Mouse (Mus musculus) neural tube, embryonic 15.5 days (tissue): Measurements from ENCODE around the gene Rhbdd1. TPM values are rescaled to one million over a fixed set of nuclear protein-coding genes. Genes with fewer than 3 reads are reported as not detected.

Experiments used
- ATAC-seq: fragments of 200-750 bp; cut with Nextera tagmentation; 2 replicates; pipeline ENCODE4 v1.8.0; 2017; ENCODE audit warnings: mild to moderate bottlenecking, moderate TSS enrichment, moderate library complexity; ENCODE audit not compliant: low FRiP score
- H3K27ac ChIP-seq: fragments of 300-500 bp; sonication (generic); replicated peaks from 2 replicates; pipeline ENCODE4 v1.5.1; 2015; ENCODE audit warnings: mild to moderate bottlenecking, inconsistent platforms
- H3K27me3 ChIP-seq: fragments of 300-500 bp; sonication (generic); replicated peaks from 2 replicates; pipeline ENCODE4 v1.6.1; 2015; ENCODE audit warnings: inconsistent platforms
- H3K36me3 ChIP-seq: fragments of 300-500 bp; sonication (generic); 2 replicates; pipeline ENCODE4 v1.6.1; 2015; ENCODE audit warnings: inconsistent platforms
- H3K4me1 ChIP-seq: fragments of 300-500 bp; sonication (generic); 2 replicates; pipeline ENCODE4 v1.6.1; 2015; ENCODE audit warnings: inconsistent platforms
- H3K4me2 ChIP-seq: fragments of 300-500 bp; sonication (generic); 2 replicates; pipeline ENCODE4 v1.6.1; 2015; ENCODE audit warnings: inconsistent platforms, mild to moderate bottlenecking, moderate library complexity
- H3K4me3 ChIP-seq: fragments of 300-500 bp; sonication (generic); replicated peaks from 2 replicates; pipeline ENCODE4 v1.5.1; 2015; ENCODE audit warnings: mild to moderate bottlenecking, inconsistent platforms
- H3K9ac ChIP-seq: fragments of 300-500 bp; sonication (generic); replicated peaks from 2 replicates; pipeline ENCODE4 v1.6.1; 2015; ENCODE audit warnings: mild to moderate bottlenecking, inconsistent platforms
- H3K9me3 ChIP-seq: fragments of 300-500 bp; sonication (generic); replicated peaks from 2 replicates; pipeline ENCODE4 v1.6.1; 2016; ENCODE audit warnings: inconsistent platforms
- WGBS: fragments of 180-500 bp; shearing (Covaris S2); methylation state at CpG from one replicate; pipeline ENCODE4 v1.1.7; 2015; ENCODE audit warnings: mixed read lengths; 5-methylcytosine and 5-hydroxymethylcytosine counted together
- polyA plus RNA-seq: library from polyadenylated mRNA; unstranded; fragments of >200 nt; fragmentation: Nextera tagmentation; extraction: Ambion mirVana; gene quantifications from 2 replicates; pipeline ENCODE4 v1.2.1, GENCODE M21; 2015

Gene Rhbdd1
- polyA plus RNA-seq, 1 experiment from 2014 or later, result 4.1 TPM

DNA sequence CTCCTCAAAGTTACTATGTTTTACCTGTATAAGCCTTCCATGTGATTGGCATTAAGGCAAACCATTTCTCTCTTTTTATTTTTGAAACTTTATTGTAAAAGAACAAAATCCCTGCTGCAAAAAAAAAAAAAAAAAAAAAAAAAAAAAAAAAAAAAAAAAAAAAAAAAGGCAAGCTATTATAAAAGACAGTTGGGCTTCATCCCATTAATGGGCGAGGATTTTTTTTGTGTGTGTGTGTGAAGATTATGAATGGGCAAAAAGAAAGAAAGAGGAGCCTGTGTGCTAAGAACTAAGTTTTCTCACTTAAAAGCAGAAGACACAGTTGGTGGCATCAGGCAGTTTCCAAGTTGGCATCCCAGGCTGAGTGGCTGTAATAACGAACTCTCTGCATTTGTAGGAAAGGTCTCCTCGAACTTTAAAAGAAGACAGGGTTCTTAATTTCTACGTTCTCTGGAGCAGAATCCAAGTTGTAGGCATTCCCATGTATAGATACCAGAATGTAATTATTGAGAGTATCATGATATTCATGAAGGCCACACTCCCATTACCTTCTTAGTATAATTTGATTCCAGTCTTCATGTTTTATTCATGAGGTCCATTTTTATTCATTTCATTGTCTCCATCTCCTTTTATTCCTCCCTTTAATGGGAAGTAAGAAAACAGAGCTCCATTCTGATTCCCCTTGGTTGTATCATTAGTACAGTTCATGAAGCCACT lies 13.1 kb downstream of the Rhbdd1 start:
- no peak for ATAC-seq
- 43% methylated on average over 4 of the region's 4 CpGs for WGBS
- no peak overlapping the region for H3K27ac ChIP-seq

DNA sequence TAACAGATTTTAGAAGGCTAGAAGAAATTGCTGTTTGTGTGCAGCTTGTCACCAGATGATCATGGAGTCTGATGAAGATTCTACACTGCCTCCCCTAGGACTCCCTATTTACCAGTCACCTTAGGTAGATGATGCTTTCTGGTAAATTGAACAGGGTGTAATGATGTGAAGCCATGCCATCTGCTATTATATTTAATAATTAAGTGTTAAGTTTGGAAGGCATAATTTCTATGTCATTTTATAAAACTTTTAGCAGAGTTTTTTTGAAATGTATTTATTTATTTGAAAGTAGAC lies 13.6 kb downstream of the Rhbdd1 start:
- Histone ChIP-seq H3K27ac (no peak overlapping the region), H3K4me2 (no peak overlapping the region), H3K27me3 (no peaks in the 10 kb centered on the region), H3K4me3 (no peak overlapping the region), H3K4me1 (peaks cover 4% of the 10 kb centered on the region; the same call in 1 of the 2 replicates), H3K9me3 (no peaks in the 10 kb centered on the region), H3K36me3 (no peaks in the 10 kb centered on the region), H3K9ac (no peak overlapping the region)
- no peak for ATAC-seq

More for the DNA sequence above, 13.1 kb downstream of the Rhbdd1 start:
- no peak overlapping the region for H3K4me3 ChIP-seq
- H3K9me3 ChIP-seq, result no peaks in the 10 kb centered on the region
- no peaks in the 10 kb centered on the region for H3K36me3 ChIP-seq
- H3K9ac ChIP-seq, result no peak overlapping the region
- H3K27me3 ChIP-seq, result no peaks in the 10 kb centered on the region
- no peak overlapping the region for H3K4me2 ChIP-seq
- peaks cover 4% of the 10 kb centered on the region; the same call in 1 of the 2 replicates for H3K4me1 ChIP-seq

DNA sequence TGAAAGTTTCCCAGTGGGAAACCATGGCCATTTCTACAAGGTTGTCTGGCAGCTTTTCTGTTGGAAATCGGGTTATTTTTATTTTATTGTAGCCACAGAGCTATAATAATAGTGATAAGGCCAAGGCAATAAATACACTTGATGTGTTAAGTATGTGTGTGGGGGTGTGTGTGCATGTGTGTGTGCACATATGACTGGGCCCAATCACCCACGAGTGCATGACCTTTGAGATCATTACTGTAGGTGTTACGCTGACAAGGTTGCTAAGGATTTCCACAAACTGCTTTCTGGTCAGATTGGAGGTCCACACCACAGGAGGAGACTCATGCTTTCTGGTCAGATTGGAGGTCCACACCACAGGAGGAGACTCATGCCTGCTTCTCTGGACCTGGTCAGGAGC lies 18.3 kb downstream of the Rhbdd1 start:
- H3K9me3 ChIP-seq, result no peaks in the 10 kb centered on the region
- no peak overlapping the region for H3K4me2 ChIP-seq
- no peak overlapping the region for H3K4me3 ChIP-seq
- WGBS, result 87% methylated on average over 3 of the region's 3 CpGs
- no peak for ATAC-seq
- H3K27me3 ChIP-seq, result no peaks in the 10 kb centered on the region
- H3K9ac ChIP-seq, result no peak overlapping the region
- peaks cover 4% of the 10 kb centered on the region; the same call in 1 of the 2 replicates for H3K4me1 ChIP-seq
- no peaks in the 10 kb centered on the region for H3K36me3 ChIP-seq
- H3K27ac ChIP-seq, result no peak overlapping the region

DNA sequence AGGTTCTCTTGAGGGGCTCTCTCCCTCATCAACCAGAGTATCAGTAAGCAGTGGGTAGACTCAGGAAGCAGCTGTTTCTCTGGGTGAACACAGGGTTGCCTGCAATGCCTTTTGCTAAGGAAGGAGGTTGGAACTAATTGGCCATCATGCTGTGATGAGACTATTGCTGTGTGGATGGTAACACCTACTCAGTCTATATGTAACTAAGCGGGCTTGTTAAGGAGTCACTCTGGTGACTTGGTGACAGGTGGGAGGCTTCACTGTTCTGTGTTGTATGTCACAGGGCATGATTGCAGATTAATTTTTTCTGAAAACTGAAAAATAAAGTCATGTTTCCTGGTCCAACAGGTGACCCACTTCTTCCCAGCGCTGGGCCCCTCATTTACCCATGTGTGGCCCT lies 36.8 kb downstream of the Rhbdd1 start:
- Histone ChIP-seq H3K9me3 (no peaks in the 10 kb centered on the region), H3K4me1 (no peaks in the 10 kb centered on the region), H3K9ac (no peak overlapping the region), H3K36me3 (no peaks in the 10 kb centered on the region), H3K4me3 (no peak overlapping the region), H3K27ac (no peak overlapping the region), H3K4me2 (no peak overlapping the region), H3K27me3 (no peaks in the 10 kb centered on the region)
- no peak for ATAC-seq
- 89% methylated on average over 2 of the region's 2 CpGs for WGBS

DNA sequence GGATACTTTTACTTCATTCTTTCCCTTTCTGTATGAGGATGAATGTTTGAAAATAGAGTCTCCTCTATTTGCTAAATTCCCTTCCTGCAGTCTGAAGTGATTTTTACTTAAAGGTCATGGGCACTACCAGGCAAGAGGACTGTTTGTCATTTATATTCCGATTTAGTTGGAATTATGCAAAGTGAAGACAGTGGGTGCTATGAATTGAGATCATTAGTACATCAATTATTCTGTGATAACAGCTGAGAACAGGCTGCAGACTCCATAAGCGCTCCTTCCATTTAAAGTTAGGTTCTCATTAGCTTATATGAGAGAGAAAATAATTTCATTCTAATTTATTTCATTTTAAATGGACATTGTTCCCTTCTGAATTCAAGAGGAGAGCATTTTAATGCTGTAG lies 37.5 kb downstream of the Rhbdd1 start:
- Histone ChIP-seq H3K27ac (no peak overlapping the region), H3K4me3 (no peak overlapping the region), H3K4me2 (no peak overlapping the region), H3K9ac (no peak overlapping the region), H3K4me1 (peaks cover 3% of the 10 kb centered on the region), H3K36me3 (no peaks in the 10 kb centered on the region), H3K9me3 (no peaks in the 10 kb centered on the region), H3K27me3 (no peaks in the 10 kb centered on the region)
- WGBS, result 60% methylated on average over 2 of the region's 2 CpGs
- no peak for ATAC-seq

DNA sequence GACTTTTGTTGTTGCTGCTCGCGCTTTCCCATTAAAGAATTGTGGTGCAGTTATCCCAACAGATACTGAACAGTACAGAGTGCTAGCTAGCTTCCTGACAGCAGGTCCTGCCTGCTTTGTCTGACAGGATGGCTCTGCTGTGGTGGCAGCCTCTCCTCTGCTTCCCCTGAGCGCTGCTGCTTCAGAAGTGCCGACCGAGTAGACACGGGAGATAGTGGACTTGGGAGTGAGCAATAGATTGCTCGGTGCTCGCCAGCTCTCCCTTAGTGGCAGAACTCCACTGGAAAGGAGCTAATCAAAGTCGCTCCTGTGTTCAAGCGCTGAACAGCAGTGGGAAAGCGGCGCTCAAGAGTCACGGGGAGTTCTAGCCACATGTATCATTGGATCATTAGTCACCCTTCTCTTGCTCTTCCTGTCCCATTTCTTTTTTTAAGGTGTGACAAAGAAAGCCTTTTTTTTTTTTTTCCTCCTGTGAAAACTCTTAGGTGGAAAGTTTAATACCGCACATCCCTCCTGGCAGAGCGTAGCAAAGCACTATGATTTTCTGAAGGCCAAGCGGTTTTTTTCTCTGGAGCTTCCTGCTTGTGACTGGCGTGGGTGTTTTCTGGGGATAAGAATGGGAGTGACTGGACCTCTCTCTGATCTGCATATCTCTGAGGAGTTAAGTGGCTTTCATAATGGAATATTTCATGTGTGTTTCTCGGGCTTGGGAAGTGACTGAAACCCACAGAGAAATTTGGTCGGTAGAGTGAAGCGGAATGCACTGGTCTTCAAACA lies 42.8 kb downstream of the Rhbdd1 start:
- Histone ChIP-seq H3K4me2 (peak overlapping the region; percentile 43), H3K9me3 (no peaks in the 10 kb centered on the region), H3K9ac (0 out of 2 replicates have a peak overlapping the region, but pooled peaks have one; percentile 14), H3K36me3 (no peaks in the 10 kb centered on the region), H3K4me3 (peak overlapping the region; percentile 12; the same call in 1 of the 2 replicates), H3K27me3 (no peaks in the 10 kb centered on the region), H3K4me1 (peaks cover 21% of the 10 kb centered on the region), H3K27ac (peak overlapping the region; percentile 45; the same call in 1 of the 2 replicates)
- WGBS, result 46% methylated on average over 20 of the region's 20 CpGs
- peak; percentile 69; the same call in 1 of the 2 replicates for ATAC-seq

DNA sequence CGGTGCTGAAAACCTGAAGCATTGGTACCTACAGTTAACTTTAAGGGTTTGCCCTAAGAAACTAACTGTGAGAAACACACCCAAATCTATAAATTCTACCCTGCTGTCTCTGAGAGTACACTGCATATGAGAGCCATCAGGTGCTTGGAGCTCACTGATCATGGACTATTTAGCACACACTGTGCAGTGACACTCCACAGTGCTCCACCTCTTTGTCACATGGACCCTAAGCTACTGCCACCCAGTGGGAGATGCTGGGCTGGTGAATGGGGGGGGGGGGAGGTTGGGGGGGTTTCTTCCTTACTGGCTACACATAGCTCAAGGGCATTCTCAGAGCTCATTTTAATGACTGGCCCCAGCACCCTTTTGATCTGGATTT lies 43.4 kb downstream of the Rhbdd1 start:
- H3K4me3 ChIP-seq, result no peak overlapping the region
- H3K27ac ChIP-seq, result no peak overlapping the region
- no peaks in the 10 kb centered on the region for H3K36me3 ChIP-seq
- no peaks in the 10 kb centered on the region for H3K9me3 ChIP-seq
- H3K9ac ChIP-seq, result no peak overlapping the region
- WGBS, result 96% methylated on average over 1 of the region's 1 CpGs
- no peak for ATAC-seq
- H3K27me3 ChIP-seq, result no peaks in the 10 kb centered on the region
- H3K4me1 ChIP-seq, result peaks cover 27% of the 10 kb centered on the region
- H3K4me2 ChIP-seq, result no peak overlapping the region

DNA sequence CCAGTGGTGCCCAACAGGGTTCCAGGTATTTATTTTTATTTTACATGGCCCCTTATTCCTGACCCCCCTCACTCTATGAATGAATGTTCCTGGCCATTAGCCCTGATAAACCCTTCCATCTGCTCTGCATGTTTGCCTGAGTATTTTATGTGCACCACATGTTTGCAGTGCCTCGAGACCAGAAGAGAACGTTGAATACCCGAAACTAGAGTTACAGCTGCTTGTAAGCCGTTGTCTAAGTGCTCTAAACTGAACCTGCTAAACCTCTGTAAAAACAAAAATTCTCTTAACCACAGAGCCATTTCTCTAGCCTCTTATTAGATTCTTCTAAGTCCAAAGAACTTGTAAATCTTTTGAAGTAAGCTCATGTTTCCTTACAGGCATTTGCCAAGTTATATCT lies 45.0 kb downstream of the Rhbdd1 start:
- 61% methylated on average over 4 of the region's 4 CpGs for WGBS
- Histone ChIP-seq H3K27ac (no peak overlapping the region), H3K4me2 (no peak overlapping the region), H3K4me1 (peaks cover 28% of the 10 kb centered on the region), H3K9me3 (no peaks in the 10 kb centered on the region), H3K36me3 (no peaks in the 10 kb centered on the region), H3K27me3 (no peaks in the 10 kb centered on the region), H3K9ac (no peak overlapping the region), H3K4me3 (no peak overlapping the region)
- ATAC-seq, result no peak

DNA sequence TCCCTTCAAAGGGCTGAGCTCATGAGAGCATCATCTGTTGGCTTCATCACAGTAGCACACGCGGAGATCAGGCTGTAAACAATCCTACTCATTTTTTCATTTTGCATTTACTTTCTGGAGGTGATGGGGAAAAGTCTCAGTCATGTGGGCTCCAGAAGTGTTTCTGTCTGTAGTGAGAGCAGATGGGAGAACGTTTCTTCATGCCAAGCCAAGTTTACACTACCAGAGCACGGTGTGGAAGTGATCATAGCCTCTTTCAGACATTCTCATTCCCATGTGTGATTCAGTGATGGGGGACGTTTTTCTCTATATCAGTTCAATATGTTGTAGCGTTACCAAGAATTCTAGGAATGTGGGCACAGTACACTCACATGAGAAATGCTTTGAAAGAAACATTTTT lies 45.9 kb downstream of the Rhbdd1 start:
- Histone ChIP-seq H3K36me3 (no peaks in the 10 kb centered on the region), H3K4me1 (peaks cover 28% of the 10 kb centered on the region), H3K9ac (no peak overlapping the region), H3K4me2 (no peak overlapping the region), H3K27ac (no peak overlapping the region), H3K27me3 (no peaks in the 10 kb centered on the region), H3K9me3 (no peaks in the 10 kb centered on the region), H3K4me3 (no peak overlapping the region)
- 83% methylated on average over 6 of the region's 6 CpGs for WGBS
- no peak for ATAC-seq

DNA sequence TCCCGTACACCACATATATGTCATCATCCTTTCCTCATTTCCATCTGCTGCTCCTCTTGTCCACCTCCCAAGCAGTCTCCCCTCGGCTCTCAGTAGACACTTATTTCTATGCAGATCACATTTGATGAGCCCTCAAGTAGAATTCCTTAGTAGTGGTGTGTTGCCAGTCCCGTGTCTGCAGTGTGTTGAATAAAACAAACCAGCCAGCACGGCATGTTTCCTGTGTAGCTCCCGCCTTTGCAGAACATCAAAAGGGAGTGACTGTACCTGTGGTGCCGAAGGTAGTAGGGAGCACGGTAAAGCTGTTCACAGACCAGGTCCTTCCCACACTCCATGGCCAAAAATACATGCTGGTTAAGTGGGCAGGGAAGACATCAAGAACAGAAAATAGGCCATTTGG lies 47.8 kb downstream of the Rhbdd1 start:
- ATAC-seq, result no peak
- WGBS, result 50% methylated on average over 7 of the region's 7 CpGs
- H3K27ac ChIP-seq, result no peak overlapping the region
- no peak overlapping the region for H3K9ac ChIP-seq
- H3K4me1 ChIP-seq, result peaks cover 22% of the 10 kb centered on the region
- no peaks in the 10 kb centered on the region for H3K9me3 ChIP-seq
- 0 out of 2 replicates have a peak overlapping the region, but pooled peaks have one; percentile 0 for H3K4me2 ChIP-seq
- no peaks in the 10 kb centered on the region for H3K27me3 ChIP-seq
- H3K4me3 ChIP-seq, result no peak overlapping the region
- no peaks in the 10 kb centered on the region for H3K36me3 ChIP-seq

DNA sequence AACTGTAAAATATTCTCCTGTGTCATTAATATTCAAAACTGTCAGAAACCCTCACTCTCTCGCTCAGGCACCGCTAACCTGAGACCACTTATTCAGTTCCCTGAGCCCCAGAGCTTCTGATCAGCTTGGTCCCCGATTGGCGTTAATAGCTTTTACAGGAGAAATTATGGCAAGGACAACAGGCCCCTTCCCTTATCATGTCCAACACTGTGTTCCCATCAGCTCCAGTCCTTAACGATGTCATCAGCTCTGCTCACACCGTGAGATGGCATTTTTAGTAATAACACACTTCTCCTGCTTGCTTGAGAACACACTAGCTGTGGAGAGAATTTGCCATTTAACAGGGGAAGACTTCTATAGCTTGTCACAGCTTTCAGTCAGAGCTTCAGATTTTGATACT lies 48.2 kb downstream of the Rhbdd1 start:
- no peak overlapping the region for H3K27ac ChIP-seq
- no peak overlapping the region for H3K9ac ChIP-seq
- WGBS, result 39% methylated on average over 6 of the region's 6 CpGs
- H3K4me3 ChIP-seq, result no peak overlapping the region
- no peaks in the 10 kb centered on the region for H3K36me3 ChIP-seq
- H3K27me3 ChIP-seq, result no peaks in the 10 kb centered on the region
- peaks cover 18% of the 10 kb centered on the region for H3K4me1 ChIP-seq
- 0 out of 2 replicates have a peak overlapping the region, but pooled peaks have one; percentile 0 for H3K4me2 ChIP-seq
- ATAC-seq, result no peak
- H3K9me3 ChIP-seq, result no peaks in the 10 kb centered on the region
